21 mouse cellular contexts compared by ENCODE assay signal in genomic region chr10:12876426-12876825, GRCm38 (mm10). TPM values are rescaled to one million over a fixed set of nuclear protein-coding genes. Genes with fewer than 3 reads are reported as not detected.
DNase-seq lines count a peak whose midpoint lies in the region; TF ChIP-seq lines count a peak whose summit lies in the region.
"Had no signal": no experiment of that assay in that cellular context is flagged by ENCODE, and none has a peak within 500 bp of the region (broad histone marks: within the 10 kb centered on the region; RNA-seq: fewer than 3 reads in every experiment).

No protein-coding gene starts in this region.

- no peak for TF ChIP-seq CTCF in C2C12 (IDR thresholded peaks at IDR 0.05; ENCODE audit: control insufficient read depth, insufficient read depth, insufficient read length)

- no peaks in the 10 kb centered on the region for H3K36me3 ChIP-seq in heart, embryonic 10.5 days
- H3K36me3 ChIP-seq in C2C12 (ENCODE audit: control insufficient read depth, insufficient read depth) (no peaks in the 10 kb centered on the region), myocyte (ENCODE audit: control insufficient read depth, insufficient read depth) (no peaks in the 10 kb centered on the region)
- H3K36me3 ChIP-seq: embryonic facial prominence, embryonic 13.5 days; embryonic facial prominence, embryonic 15.5 days had no signal

- 62% methylated on average over 3 of the region's 3 CpGs for WGBS in heart, embryonic 10.5 days

- H3ac ChIP-seq in C2C12 (ENCODE audit: control insufficient read depth, insufficient read length, low read depth), result no peak overlapping the region
- no peak overlapping the region for H3ac ChIP-seq in myocyte (ENCODE audit: control insufficient read depth, insufficient read length)

- H3K4me2 ChIP-seq in myocyte (ENCODE audit: low read depth), result no peak overlapping the region
- H3K4me2 ChIP-seq: embryonic facial prominence, embryonic 13.5 days; embryonic facial prominence, embryonic 15.5 days had no signal

- H3K4me1 ChIP-seq in heart, embryonic 10.5 days, result peaks cover 7% of the 10 kb centered on the region

- peak; percentile 64 for DNase-seq in heart, adult 11 months
- no peak for DNase-seq in heart, embryonic 10.5 days (ENCODE audit: low spot score)
- DNase-seq in NIH3T3 (ENCODE audit: low read depth) (peak; percentile 64), MN1 (ENCODE audit: low spot score) (no peak)
- no peak for DNase-seq in embryo, embryonic 11 days
- DNase-seq in gastrocnemius, postnatal 10 days, result no peak
- DNase-seq: adrenal gland, adult 2 months; adrenal gland, postnatal 10 days; adrenal gland, postnatal 25 days; B cell, adult 2 months; cerebellum, adult 11 months; cerebellum, adult 18-20 months; cerebellum, adult 8-10 months; cerebellum, adult 9-11 months; cerebellum, postnatal 14 days; cerebellum, postnatal 36 days had no signal

- H3K4me3 ChIP-seq in heart, embryonic 10.5 days, result no peak overlapping the region
- H3K4me3 ChIP-seq in C2C12 (ENCODE audit: insufficient read depth, poor library complexity, severe bottlenecking) (no peak overlapping the region), myocyte (no peak overlapping the region)
- H3K4me3 ChIP-seq: embryonic facial prominence, embryonic 13.5 days; embryonic facial prominence, embryonic 15.5 days had no signal

- H3K9me3 ChIP-seq in heart, embryonic 10.5 days, result no peaks in the 10 kb centered on the region
- H3K9me3 ChIP-seq: embryonic facial prominence, embryonic 13.5 days; embryonic facial prominence, embryonic 15.5 days had no signal

- no peaks in the 10 kb centered on the region for H3K79me2 ChIP-seq in C2C12 (ENCODE audit: control insufficient read depth, insufficient read depth)
- no peaks in the 10 kb centered on the region for H3K79me2 ChIP-seq in myocyte (ENCODE audit: control insufficient read depth, insufficient read depth)

- H3K27ac ChIP-seq in heart, embryonic 10.5 days, result no peak overlapping the region
- H3K27ac ChIP-seq: embryonic facial prominence, embryonic 13.5 days; embryonic facial prominence, embryonic 15.5 days had no signal

- H3K27me3 ChIP-seq in heart, embryonic 10.5 days (ENCODE audit: insufficient read depth, poor library complexity, severe bottlenecking), result no peaks in the 10 kb centered on the region
- H3K27me3 ChIP-seq in C2C12 (ENCODE audit: control insufficient read depth, insufficient read depth, insufficient read length) (no peaks in the 10 kb centered on the region), myocyte (ENCODE audit: control insufficient read depth, insufficient read depth, insufficient read length) (no peaks in the 10 kb centered on the region)
- H3K27me3 ChIP-seq: embryonic facial prominence, embryonic 13.5 days; embryonic facial prominence, embryonic 15.5 days; Patski had no signal

- H3K79me3 ChIP-seq in C2C12 (ENCODE audit: low read depth), result no peaks in the 10 kb centered on the region

- TF ChIP-seq POLR2A in myocyte (IDR thresholded peaks at IDR 0.05; ENCODE audit: insufficient read length, low read depth), result no peak

TF ChIP-seq in C2C12, 6 proteins besides CTCF, POLR2A, EP300 and RAD21:
- TF ChIP-seq CEBPB (IDR thresholded peaks at IDR 0.05; ENCODE audit: low read depth) (no peak), MYOG (IDR thresholded peaks at IDR 0.05; ENCODE audit: control insufficient read depth, extremely low read depth, insufficient read length) (no peak), FOSL1 (IDR thresholded peaks at IDR 0.05; ENCODE audit: insufficient read depth, low read length, poor library complexity, severe bottlenecking) (no peak), MAX (IDR thresholded peaks at IDR 0.05) (no peak), USF1 (IDR thresholded peaks at IDR 0.05; ENCODE audit: low read depth) (peak; percentile 64), MYOD1 (IDR thresholded peaks at IDR 0.05; ENCODE audit: control insufficient read depth, insufficient read length, low read depth) (no peak)

TF ChIP-seq in myocyte, 11 proteins besides CTCF, POLR2A, EP300 and RAD21:
- TF ChIP-seq E2F4 (IDR thresholded peaks at IDR 0.05; ENCODE audit: insufficient read depth) (no peak), USF1 (IDR thresholded peaks at IDR 0.05; ENCODE audit: low read depth) (peak; percentile 44)
TF ChIP-seq in myocyte: peak in this region for 1.

RNA-seq across cellular contexts. Expression of gene Utrn, which starts 7.3 kb away (rescaled TPM):
- polyA plus RNA-seq in heart, embryonic 10.5 days (2016; fragmentation: Nextera tagmentation; extraction: Ambion mirVana), result 65.2 and 68.5 TPM in 2 replicates
- 10.5 TPM for polyA plus RNA-seq in C2C12 (2012; fragmentation: generic; extraction: Trizol)
- polyA plus RNA-seq in myocyte (2012; fragmentation: generic; extraction: Trizol), result 13.9 TPM
- total RNA-seq in gastrocnemius, postnatal 10 days (2021), result 10 to 100 TPM; 60.0 to 71.8 TPM

Comparison
In these comparisons a context has a peak if more than half of its experiments do, and no peak if none do; other contexts are left out.
1. DNase-seq: peak in heart, adult 11 months (single experiment) and NIH3T3 (single experiment); none in heart, embryonic 10.5 days (single experiment), MN1 (single experiment), embryo, embryonic 11 days (single experiment) and gastrocnemius, postnatal 10 days (single experiment).